Mouse (Mus musculus): ENCODE data around the gene Inf2. TPM values are rescaled to one million over a fixed set of nuclear protein-coding genes. Genes with fewer than 3 reads are reported as not detected.

Inf2 gene
- total and polyA plus RNA-seq, 3 experiments = 13.9 to 131 (median 36.6) TPM

GRCm38 (mm10) chr12:112609031-112609430, 20.4 kb downstream of the Inf2 start:
- H3K36me3 ChIP-seq (replicated peaks in 1 of 2; ENCODE audit: control insufficient read depth in 1 of 2, insufficient read depth in 1 of 2, low read length in 1 of 2) = peaks cover 91 to 95% of the 10 kb centered on the region in 2 experiments
- TF ChIP-seq MAZ (IDR thresholded peaks at IDR 0.05; ENCODE audit: low read depth, low read length) (no peak), SMC3 (IDR thresholded peaks at IDR 0.05; ENCODE audit: low read depth, low read length) (no peak), UBTF (IDR thresholded peaks at IDR 0.05; ENCODE audit: low read depth, low read length) (no peak), RAD21 (IDR thresholded peaks at IDR 0.05; ENCODE audit: low read depth, low read length) (no peak), ZC3H11A (IDR thresholded peaks at IDR 0.05; ENCODE audit: low read depth, low read length) (no peak), IRF4 (IDR thresholded peaks at IDR 0.05; ENCODE audit: low read depth, low read length) (no peak), GABPA (IDR thresholded peaks at IDR 0.05; ENCODE audit: insufficient replicate concordance, low read depth, low read length) (no peak), MXI1 (IDR thresholded peaks at IDR 0.05; ENCODE audit: low read depth, low read length) (no peak), ETS1 (conservative IDR thresholded peaks at IDR 0.05; ENCODE audit: low read depth, low read length) (no peak), JUN (IDR thresholded peaks at IDR 0.05; ENCODE audit: insufficient read depth, low read depth, low read length) (no peak), KAT2A (IDR thresholded peaks at IDR 0.05; ENCODE audit: insufficient replicate concordance, low read length) (no peak), NELFE (IDR thresholded peaks at IDR 0.05; ENCODE audit: low read depth, low read length) (no peak), ZKSCAN1 (IDR thresholded peaks at IDR 0.05; ENCODE audit: borderline replicate concordance, low read depth, low read length) (no peak), EP300 (IDR thresholded peaks at IDR 0.05; ENCODE audit: low read length) (no peak)
- dilution Hi-C loops (cut with MboI; ENCODE audit: extremely low pct_ligation_motif_present, extremely low pct_unique_long_range_greater_than_20kb, low sequenced_read_pairs) = no loop called here
- 0 out of 2 replicates have a peak overlapping the region, but pooled peaks have one; percentile 18 for H3K27ac ChIP-seq (ENCODE audit: insufficient read depth, low read depth)
- H3K27me3 ChIP-seq (replicated peaks) = no peaks in the 10 kb centered on the region
- H3K4me1 ChIP-seq (ENCODE audit: control insufficient read depth in 1 of 2, insufficient read depth in 2 of 2) = peaks cover 27 to 69% of the 10 kb centered on the region in 2 experiments
- no peak for DNase-seq (ENCODE audit: extremely low read depth)
- H3K4me3 ChIP-seq (replicated peaks in 1 of 3; ENCODE audit: low read depth in 2 of 3, low read length in 2 of 3, poor library complexity in 1 of 3) = no peak overlapping the region
- no peaks in the 10 kb centered on the region for H3K79me2 ChIP-seq (replicated peaks; ENCODE audit: control insufficient read depth, extremely low read depth, insufficient read depth, poor library complexity, severe bottlenecking)
- H3K9ac ChIP-seq (ENCODE audit: insufficient read depth, low read depth) = no peak overlapping the region
- in situ Hi-C loops (cut with MboI; ENCODE audit: low pct_ligation_motif_present, low pct_unique_long_range_greater_than_20kb, low sequenced_read_pairs) = no loop called here
- H3K4me2 ChIP-seq (ENCODE audit: insufficient read depth, low read depth, poor library complexity, severe bottlenecking) = no peak overlapping the region
- H3K9me3 ChIP-seq (replicated peaks; ENCODE audit: low read length) = no peaks in the 10 kb centered on the region

DNA sequence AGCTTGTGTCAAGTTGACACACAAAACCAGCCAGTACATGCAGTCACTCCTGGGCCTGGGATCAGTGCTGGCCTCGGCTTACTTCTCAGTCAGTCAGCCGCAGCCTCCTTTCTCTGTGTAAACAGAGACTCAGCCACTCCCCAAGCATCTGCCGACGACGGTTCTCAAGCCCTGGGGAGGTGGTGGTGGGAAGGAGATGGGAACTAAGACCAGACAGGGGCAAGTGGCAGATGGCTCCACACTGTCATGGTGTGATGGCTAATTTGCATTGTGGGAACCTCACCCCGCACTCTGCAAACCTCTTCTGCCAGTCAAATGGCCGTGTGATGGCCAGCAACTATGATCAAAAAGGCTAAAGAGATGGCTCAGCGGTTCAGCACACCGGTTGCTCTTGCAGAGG, 28.1 kb downstream of the Inf2 start:
- no peaks in the 10 kb centered on the region for H3K27me3 ChIP-seq (replicated peaks)
- no peak overlapping the region for H3K9ac ChIP-seq (ENCODE audit: insufficient read depth, low read depth)
- peak overlapping the region; percentile 75 for H3K27ac ChIP-seq (ENCODE audit: insufficient read depth, low read depth)
- peak; percentile 91 for DNase-seq (ENCODE audit: extremely low read depth)
- in situ Hi-C loops (cut with MboI; ENCODE audit: low pct_ligation_motif_present, low pct_unique_long_range_greater_than_20kb, low sequenced_read_pairs) (no loop called here), dilution Hi-C loops (cut with MboI; ENCODE audit: extremely low pct_ligation_motif_present, extremely low pct_unique_long_range_greater_than_20kb, low sequenced_read_pairs) (no loop called here)
- H3K36me3 ChIP-seq (replicated peaks in 1 of 2; ENCODE audit: control insufficient read depth in 1 of 2, insufficient read depth in 1 of 2, low read length in 1 of 2) = peaks cover 32 to 44% of the 10 kb centered on the region in 2 experiments
- peaks cover 37 to 94% of the 10 kb centered on the region in 2 experiments for H3K4me1 ChIP-seq (ENCODE audit: control insufficient read depth in 1 of 2, insufficient read depth in 2 of 2)
- TF ChIP-seq BHLHE40 (IDR thresholded peaks at IDR 0.05; ENCODE audit: low read depth, low read length) (0 out of 2 replicates have a peak, but pooled peaks have one; percentile 5), ZMIZ1 (IDR thresholded peaks at IDR 0.05; ENCODE audit: low read depth, low read length) (no peak; the same call in 1 of the 2 replicates), SIN3A (IDR thresholded peaks at IDR 0.05; ENCODE audit: low read length) (peak; percentile 16; the same call in 1 of the 2 replicates), ZC3H11A (IDR thresholded peaks at IDR 0.05; ENCODE audit: low read depth, low read length) (no peak), ETS1 (conservative IDR thresholded peaks at IDR 0.05; ENCODE audit: low read depth, low read length) (peak; percentile 69), CTCF (conservative IDR thresholded peaks at IDR 0.05 in 1 of 2, IDR thresholded peaks at IDR 0.05 in 1 of 2; ENCODE audit: low read depth in 2 of 2, low read length in 2 of 2) (no peak), MYC (IDR thresholded peaks at IDR 0.05; ENCODE audit: low read depth, low read length) (peak; percentile 45; the same call in 1 of the 2 replicates), MAX (IDR thresholded peaks at IDR 0.05; ENCODE audit: low read length) (peak; percentile 53), USF2 (conservative IDR thresholded peaks at IDR 0.05; ENCODE audit: low read depth, low read length) (no peak), TCF12 (IDR thresholded peaks at IDR 0.05; ENCODE audit: low read depth, low read length) (peak; percentile 55; the same call in 1 of the 2 replicates)
- no peak overlapping the region for H3K4me3 ChIP-seq (replicated peaks in 1 of 3; ENCODE audit: low read depth in 2 of 3, low read length in 2 of 3, poor library complexity in 1 of 3)
- H3K9me3 ChIP-seq (replicated peaks; ENCODE audit: low read length) = no peaks in the 10 kb centered on the region
- no peaks in the 10 kb centered on the region for H3K79me2 ChIP-seq (replicated peaks; ENCODE audit: control insufficient read depth, extremely low read depth, insufficient read depth, poor library complexity, severe bottlenecking)
- H3K4me2 ChIP-seq (ENCODE audit: insufficient read depth, low read depth, poor library complexity, severe bottlenecking) = 0 out of 2 replicates have a peak overlapping the region, but pooled peaks have one; percentile 13

Measured in CH12.LX (cell line).